Mouse (Mus musculus): Measurements from ENCODE around the gene Irf1. TPM values are rescaled to one million over a fixed set of nuclear protein-coding genes. Genes with fewer than 3 reads are reported as not detected.

Irf1 gene
- polyA plus RNA-seq (2015; fragmentation: Nextera tagmentation; extraction: Ambion mirVana): 3.5 and 3.7 TPM in 2 replicates

DNA sequence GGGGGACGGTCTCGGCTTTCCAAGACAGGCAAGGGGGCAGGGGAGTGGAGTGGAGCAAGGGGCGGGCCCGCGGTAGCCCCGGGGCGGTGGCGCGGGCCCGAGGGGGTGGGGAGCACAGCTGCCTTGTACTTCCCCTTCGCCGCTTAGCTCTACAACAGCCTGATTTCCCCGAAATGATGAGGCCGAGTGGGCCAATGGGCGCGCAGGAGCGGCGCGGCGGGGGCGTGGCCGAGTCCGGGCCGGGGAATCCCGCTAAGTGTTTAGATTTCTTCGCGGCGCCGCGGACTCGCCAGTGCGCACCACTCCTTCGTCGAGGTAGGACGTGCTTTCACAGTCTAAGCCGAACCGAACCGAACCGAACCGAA lies at the start of gene Irf1:
Gene Irf1, plus strand, starts transcription at position 255 of the 365 bp plus-strand sequence.
- under 1% methylated on average over 39 of the region's 40 CpGs for WGBS
- Histone ChIP-seq H3K9ac (peak within 1 kb of the TSS; percentile 77), H3K27ac (replicated peaks) (0 out of 2 replicates have a peak within 1 kb of the TSS, but pooled peaks have one; percentile 23), H3K36me3 (no peaks in the 10 kb centered on the region), H3K4me2 (peak within 1 kb of the TSS; percentile 98), H3K27me3 (peaks cover 38% of the 10 kb centered on the region), H3K4me3 (peak within 1 kb of the TSS; percentile 81), H3K9me3 (no peaks in the 10 kb centered on the region), H3K4me1 (replicated peaks) (peaks cover 11% of the 10 kb centered on the region)
- ATAC-seq (ENCODE audit: low read depth): peak; percentile 95

DNA sequence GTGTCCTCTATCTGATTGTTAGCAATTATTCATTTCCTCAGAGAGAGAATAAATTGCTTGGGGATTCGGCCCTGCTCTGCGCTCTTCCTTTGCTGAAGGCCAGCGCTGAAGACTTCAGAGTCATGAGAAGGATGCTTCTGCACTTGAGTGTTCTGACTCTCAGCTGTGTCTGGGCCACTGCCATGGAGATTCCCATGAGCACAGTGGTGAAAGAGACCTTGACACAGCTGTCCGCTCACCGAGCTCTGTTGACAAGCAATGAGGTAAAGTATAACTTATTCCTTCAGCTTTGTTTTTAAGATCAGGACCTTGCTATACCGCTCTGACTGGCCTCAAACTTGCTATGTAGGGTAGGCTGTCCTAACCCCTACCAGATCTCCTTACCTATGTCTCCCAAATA lies 49.1 kb upstream of the Irf1 start, which contains the start of gene Il5:
Gene Il5, plus strand, starts transcription at position 80 of the 400 bp plus-strand sequence.
- ATAC-seq (ENCODE audit: low read depth): no peak
- no peak within 1 kb of the TSS for H3K4me2 ChIP-seq
- no peak within 1 kb of the TSS for H3K9ac ChIP-seq
- H3K9me3 ChIP-seq: no peaks in the 10 kb centered on the region
- 86% methylated on average over 6 of the region's 6 CpGs for whole genome bisulfite sequencing
- no peaks in the 10 kb centered on the region for H3K36me3 ChIP-seq
- no peaks in the 10 kb centered on the region for H3K27me3 ChIP-seq
- H3K4me3 ChIP-seq: no peak within 1 kb of the TSS
- no peak within 1 kb of the TSS for H3K27ac ChIP-seq (replicated peaks)
- no peaks in the 10 kb centered on the region for H3K4me1 ChIP-seq (replicated peaks)

DNA sequence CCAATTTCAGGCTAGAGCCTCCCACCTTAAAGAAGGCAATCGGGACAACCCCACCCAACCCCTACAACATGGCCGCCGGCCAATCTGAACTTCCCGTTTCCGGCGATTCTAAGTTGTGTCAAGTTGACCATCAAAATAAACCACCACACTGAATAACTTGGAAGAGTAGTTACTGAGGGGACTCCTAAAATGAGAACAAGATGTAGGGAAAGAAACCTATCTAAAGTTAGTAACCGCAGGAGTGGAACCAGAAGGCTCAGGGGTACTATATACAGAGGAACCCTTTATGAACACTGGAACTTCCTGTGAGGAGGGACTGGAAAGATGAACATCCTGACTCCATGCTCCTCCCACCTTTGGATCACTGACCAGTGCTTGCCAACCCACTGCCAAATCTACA lies 38.4 kb upstream of the Irf1 start:
- H3K4me2 ChIP-seq: no peak overlapping the region
- H3K27me3 ChIP-seq: no peaks in the 10 kb centered on the region
- 94% methylated on average over 7 of the region's 7 CpGs for WGBS
- no peak overlapping the region for H3K27ac ChIP-seq (replicated peaks)
- H3K4me3 ChIP-seq: no peak overlapping the region
- H3K4me1 ChIP-seq (replicated peaks): no peaks in the 10 kb centered on the region
- no peak overlapping the region for H3K9ac ChIP-seq
- no peaks in the 10 kb centered on the region for H3K36me3 ChIP-seq
- no peak for ATAC-seq (ENCODE audit: low read depth)
- no peaks in the 10 kb centered on the region for H3K9me3 ChIP-seq

DNA sequence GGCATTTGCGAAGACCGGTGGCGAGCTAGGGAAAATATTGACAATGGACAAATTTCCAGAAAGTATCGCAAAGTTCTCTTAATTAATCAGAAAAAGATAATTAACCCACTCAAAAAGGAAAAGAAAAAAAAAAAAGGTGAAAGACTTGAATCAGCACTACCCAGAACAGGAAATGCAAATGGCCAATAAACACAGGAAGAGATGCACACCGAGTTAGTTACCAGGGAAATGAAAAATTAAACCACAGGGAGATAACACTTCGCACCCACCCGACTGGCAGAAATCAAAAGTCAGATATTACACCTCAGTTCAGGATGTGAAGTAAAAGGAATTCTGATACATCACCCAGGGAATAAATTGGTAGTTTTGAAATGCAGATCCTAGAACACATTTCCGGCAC lies 37.6 kb upstream of the Irf1 start:
- Histone ChIP-seq H3K4me1 (replicated peaks) (no peaks in the 10 kb centered on the region), H3K4me3 (no peak overlapping the region), H3K27ac (replicated peaks) (no peak overlapping the region), H3K4me2 (no peak overlapping the region), H3K9ac (no peak overlapping the region), H3K9me3 (no peaks in the 10 kb centered on the region), H3K36me3 (no peaks in the 10 kb centered on the region), H3K27me3 (no peaks in the 10 kb centered on the region)
- ATAC-seq (ENCODE audit: low read depth): no peak
- 92% methylated on average over 8 of the region's 8 CpGs for WGBS

DNA sequence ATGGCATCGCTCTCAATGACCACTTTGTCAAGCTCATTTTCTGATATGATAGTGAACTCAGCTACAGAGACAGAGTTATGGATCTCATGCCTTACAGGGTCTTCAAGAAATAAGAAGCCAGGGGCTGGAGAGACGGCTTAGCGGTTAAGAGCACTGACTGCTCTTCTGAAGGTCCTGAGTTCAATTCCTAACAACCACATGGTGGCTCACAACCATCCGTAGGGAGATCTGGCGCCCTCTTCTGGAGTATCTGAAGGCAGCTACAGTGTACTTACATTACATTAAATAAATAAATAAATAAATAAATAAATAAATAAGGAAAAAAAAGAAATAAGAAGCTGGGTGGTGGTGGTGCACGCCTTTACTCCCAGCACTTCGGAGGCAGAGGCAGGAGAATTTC lies 36.0 kb upstream of the Irf1 start:
- no peak overlapping the region for H3K4me3 ChIP-seq
- 89% methylated on average over 7 of the region's 7 CpGs for WGBS
- H3K4me2 ChIP-seq: no peak overlapping the region
- H3K4me1 ChIP-seq (replicated peaks): no peaks in the 10 kb centered on the region
- no peak overlapping the region for H3K9ac ChIP-seq
- H3K9me3 ChIP-seq: no peaks in the 10 kb centered on the region
- no peak overlapping the region for H3K27ac ChIP-seq (replicated peaks)
- no peak for ATAC-seq (ENCODE audit: low read depth)
- no peaks in the 10 kb centered on the region for H3K27me3 ChIP-seq
- H3K36me3 ChIP-seq: no peaks in the 10 kb centered on the region

DNA sequence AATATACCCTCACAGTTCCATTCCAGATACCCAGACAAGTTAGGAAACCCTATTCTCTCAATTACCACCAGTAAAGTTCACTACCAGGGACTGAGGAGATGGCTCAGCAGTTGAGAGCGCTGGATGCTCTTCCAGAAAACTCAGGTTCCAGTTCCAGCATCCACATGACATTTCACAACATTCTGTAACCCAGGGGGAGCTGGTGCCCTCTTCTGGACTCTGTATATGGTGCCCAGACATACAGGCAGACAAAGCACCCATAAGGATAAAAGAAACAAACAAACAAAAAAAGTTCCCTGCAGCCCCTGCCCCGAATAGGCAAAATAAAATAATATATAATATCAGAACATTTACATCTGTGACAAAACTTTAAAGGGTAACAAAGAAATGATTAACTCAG lies 35.4 kb upstream of the Irf1 start:
- Histone ChIP-seq H3K9me3 (no peaks in the 10 kb centered on the region), H3K4me2 (no peak overlapping the region), H3K27me3 (no peaks in the 10 kb centered on the region), H3K27ac (replicated peaks) (no peak overlapping the region), H3K4me1 (replicated peaks) (no peaks in the 10 kb centered on the region), H3K4me3 (no peak overlapping the region), H3K9ac (no peak overlapping the region), H3K36me3 (no peaks in the 10 kb centered on the region)
- no peak for ATAC-seq (ENCODE audit: low read depth)
- 85% methylated on average over 2 of the region's 2 CpGs for WGBS

DNA sequence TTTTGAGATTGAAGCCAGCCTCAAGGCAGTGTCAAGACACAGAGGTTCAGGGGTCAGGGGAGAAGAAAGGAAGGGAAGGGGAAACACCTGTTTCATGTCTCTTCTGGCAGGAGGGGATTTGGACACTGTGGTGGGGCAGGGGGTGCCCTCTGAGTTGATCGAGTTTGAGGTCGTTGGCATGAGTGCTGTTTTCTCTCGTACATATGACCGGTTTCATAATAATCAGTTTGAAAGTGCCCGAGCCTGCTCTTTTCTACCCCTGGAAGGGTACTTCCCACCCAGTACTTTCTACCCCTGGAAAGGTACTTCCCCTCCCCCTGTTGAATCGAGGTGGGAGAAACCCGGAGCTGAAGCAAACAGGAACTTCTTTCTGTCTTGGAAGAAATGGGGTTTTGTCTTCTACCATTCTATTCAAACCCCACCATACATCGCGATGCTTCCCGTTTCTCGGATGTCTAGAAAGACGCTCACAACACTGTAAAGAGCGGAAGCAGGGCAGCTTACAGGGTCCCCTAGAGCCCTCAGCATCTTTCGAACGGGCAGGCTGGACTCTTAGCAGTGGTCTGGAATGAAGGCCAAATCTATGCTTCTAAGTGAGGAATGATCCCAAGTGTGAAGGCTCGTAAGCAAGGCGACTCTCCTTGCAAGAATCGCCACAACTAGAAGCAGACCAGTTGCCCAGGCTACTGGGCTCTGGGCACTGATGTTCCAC lies 34.7 kb upstream of the Irf1 start:
- Histone ChIP-seq H3K4me2 (no peak overlapping the region), H3K36me3 (no peaks in the 10 kb centered on the region), H3K9ac (no peak overlapping the region), H3K27ac (replicated peaks) (no peak overlapping the region), H3K27me3 (no peaks in the 10 kb centered on the region), H3K9me3 (no peaks in the 10 kb centered on the region), H3K4me3 (no peak overlapping the region), H3K4me1 (replicated peaks) (no peaks in the 10 kb centered on the region)
- ATAC-seq (ENCODE audit: low read depth): no peak
- 74% methylated on average over 18 of the region's 18 CpGs for WGBS

DNA sequence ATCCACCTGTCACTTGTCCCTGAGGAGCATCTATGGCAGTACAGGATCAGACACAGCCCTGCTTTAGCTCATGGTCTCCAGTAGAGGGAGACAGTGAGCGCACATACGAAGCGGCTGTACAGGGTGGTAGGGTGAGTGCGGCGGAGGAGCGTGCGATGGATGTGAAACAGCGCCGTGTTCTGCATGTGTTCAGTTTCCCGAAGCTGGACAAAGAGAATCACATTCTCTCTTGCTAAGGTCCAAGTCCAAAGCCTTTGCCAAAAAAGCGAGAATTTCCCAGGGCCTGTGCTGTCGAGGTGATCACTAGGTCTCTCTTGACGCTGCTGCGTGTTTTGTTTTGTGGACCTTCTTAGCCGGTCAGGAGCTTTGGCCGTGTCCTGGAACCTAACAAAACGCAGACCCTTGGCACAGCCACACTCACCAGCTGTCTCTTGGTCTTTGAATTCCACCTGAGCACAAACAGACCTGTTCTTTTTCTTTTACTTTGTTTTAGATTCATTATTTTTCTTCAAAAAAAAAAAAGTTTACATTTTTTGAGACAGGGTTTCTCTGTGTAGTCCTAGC lies 34.0 kb upstream of the Irf1 start:
- 0 out of 2 replicates have a peak overlapping the region, but pooled peaks have one; percentile 43 for H3K9ac ChIP-seq
- H3K4me3 ChIP-seq: peak overlapping the region; percentile 17; the same call in 1 of the 2 replicates
- H3K9me3 ChIP-seq: no peaks in the 10 kb centered on the region
- peak overlapping the region; percentile 49 for H3K4me2 ChIP-seq
- H3K4me1 ChIP-seq (replicated peaks): no peaks in the 10 kb centered on the region
- 21% methylated on average over 17 of the region's 17 CpGs for WGBS
- no peaks in the 10 kb centered on the region for H3K36me3 ChIP-seq
- peak; percentile 90 for ATAC-seq (ENCODE audit: low read depth)
- H3K27me3 ChIP-seq: no peaks in the 10 kb centered on the region
- no peak overlapping the region for H3K27ac ChIP-seq (replicated peaks)

DNA sequence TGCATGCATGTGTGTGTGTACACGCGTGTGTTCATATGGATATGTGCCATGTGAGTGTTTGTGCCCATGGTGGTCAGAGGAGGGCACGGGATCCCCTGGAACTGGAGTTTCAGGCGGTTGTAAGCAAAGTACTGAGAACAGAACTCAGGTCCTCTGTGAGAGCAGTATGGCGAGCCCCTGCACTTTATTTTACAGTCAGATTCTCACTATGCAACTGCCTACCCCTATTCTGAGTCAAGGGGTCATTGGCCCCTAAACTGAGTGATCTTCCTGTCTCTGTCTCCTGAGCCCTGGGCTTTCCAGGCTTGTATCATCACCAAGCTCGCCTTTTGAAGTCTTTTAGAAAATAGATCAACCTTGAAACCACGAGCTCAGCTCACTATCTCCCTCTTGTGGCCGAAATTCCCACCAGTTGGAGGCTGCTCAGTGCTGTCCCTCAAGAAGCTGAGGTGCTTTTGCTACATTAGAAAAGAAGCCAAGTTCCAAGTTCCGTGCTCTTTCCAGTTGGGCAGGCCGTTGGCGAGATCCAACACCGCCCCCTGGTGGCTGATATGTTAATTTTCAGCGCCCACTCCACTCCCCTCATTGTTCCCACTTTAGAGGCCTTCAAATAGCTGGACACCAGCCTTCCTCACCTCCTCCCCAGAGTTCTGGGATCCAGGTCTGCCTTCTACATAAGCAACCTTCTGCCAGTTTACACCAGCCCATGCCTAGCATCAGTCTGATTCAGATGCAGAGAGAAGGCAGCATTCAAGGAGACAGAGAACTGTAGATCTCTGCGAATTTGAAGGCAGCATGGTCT lies 32.8 kb upstream of the Irf1 start:
- WGBS: 46% methylated on average over 14 of the region's 14 CpGs
- Histone ChIP-seq H3K4me1 (replicated peaks) (no peaks in the 10 kb centered on the region), H3K36me3 (no peaks in the 10 kb centered on the region), H3K27me3 (no peaks in the 10 kb centered on the region), H3K4me3 (no peak overlapping the region), H3K27ac (replicated peaks) (no peak overlapping the region), H3K9ac (no peak overlapping the region), H3K9me3 (no peaks in the 10 kb centered on the region), H3K4me2 (no peak overlapping the region)
- peak; percentile 51; the same call in 1 of the 2 replicates for ATAC-seq (ENCODE audit: low read depth)

DNA sequence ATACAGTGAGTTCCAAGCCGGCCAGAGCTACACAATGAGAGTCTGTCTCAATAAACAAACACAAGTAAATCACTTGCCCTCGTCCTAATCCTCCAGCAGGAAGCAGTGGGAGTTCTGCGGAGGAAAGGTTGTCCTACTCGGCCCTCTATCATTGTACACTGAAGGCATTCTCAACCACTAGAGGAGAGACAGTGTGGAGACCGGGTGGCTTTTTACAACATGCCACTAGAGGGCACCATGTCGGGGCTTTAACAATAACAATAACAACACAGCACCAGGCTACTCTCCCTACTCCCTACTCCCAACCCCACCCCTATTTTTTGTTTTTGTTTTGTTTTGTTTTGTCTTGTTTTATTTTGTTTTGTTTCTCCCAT lies 32.3 kb upstream of the Irf1 start:
- Histone ChIP-seq H3K9me3 (no peaks in the 10 kb centered on the region), H3K9ac (no peak overlapping the region), H3K27ac (replicated peaks) (no peak overlapping the region), H3K27me3 (no peaks in the 10 kb centered on the region), H3K4me3 (no peak overlapping the region), H3K4me2 (no peak overlapping the region), H3K4me1 (replicated peaks) (no peaks in the 10 kb centered on the region), H3K36me3 (no peaks in the 10 kb centered on the region)
- 34% methylated on average over 6 of the region's 6 CpGs for WGBS
- ATAC-seq (ENCODE audit: low read depth): peak; percentile 45; the same call in 1 of the 2 replicates

DNA sequence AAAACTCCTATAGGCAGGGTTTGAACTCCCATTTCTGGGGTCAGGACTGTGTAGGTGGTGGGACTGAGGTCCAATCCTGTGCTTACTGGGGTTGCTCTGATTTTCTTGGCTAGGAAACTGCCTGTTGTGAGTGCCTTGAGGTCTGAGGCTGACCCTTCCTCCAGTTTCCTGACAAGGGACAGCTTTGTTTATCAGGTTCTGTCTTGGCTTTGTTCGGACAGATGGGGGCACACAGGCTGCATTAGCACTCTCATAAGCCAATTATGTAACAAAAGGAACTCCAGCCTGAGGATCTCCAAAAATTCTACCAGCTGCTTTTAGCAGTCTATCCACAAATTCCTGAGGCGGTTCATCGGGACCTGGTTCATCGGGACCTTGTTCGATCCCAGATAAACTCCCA lies 27.5 kb upstream of the Irf1 start:
- no peak overlapping the region for H3K27ac ChIP-seq (replicated peaks)
- H3K9ac ChIP-seq: no peak overlapping the region
- no peak overlapping the region for H3K4me3 ChIP-seq
- H3K36me3 ChIP-seq: no peaks in the 10 kb centered on the region
- H3K27me3 ChIP-seq: no peaks in the 10 kb centered on the region
- ATAC-seq (ENCODE audit: low read depth): no peak
- 43% methylated on average over 5 of the region's 5 CpGs for WGBS
- no peaks in the 10 kb centered on the region for H3K4me1 ChIP-seq (replicated peaks)
- no peak overlapping the region for H3K4me2 ChIP-seq
- H3K9me3 ChIP-seq: no peaks in the 10 kb centered on the region

DNA sequence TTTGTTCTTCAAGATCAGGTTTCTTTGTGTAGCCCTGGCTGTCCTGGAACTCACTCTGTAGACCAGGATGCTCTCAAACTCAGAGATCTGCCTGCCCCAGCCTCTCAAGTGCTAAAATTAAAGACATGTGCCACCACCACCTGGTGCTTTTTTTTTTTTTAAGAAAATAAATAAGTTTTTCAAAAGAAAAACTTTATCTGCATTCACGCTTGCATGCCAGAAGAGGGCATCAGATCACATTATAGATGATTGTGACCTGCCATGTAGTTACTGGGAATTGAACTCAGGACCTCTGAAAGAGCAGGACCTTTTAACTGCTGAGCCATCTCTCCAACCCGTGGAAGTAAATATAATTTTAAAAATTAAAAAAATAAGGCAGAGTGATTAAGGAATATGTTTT lies 24.6 kb upstream of the Irf1 start:
- H3K4me2 ChIP-seq: no peak overlapping the region
- WGBS: 93% methylated on average over 2 of the region's 2 CpGs
- H3K9ac ChIP-seq: no peak overlapping the region
- H3K27ac ChIP-seq (replicated peaks): no peak overlapping the region
- no peaks in the 10 kb centered on the region for H3K36me3 ChIP-seq
- H3K4me3 ChIP-seq: no peak overlapping the region
- H3K4me1 ChIP-seq (replicated peaks): no peaks in the 10 kb centered on the region
- no peak for ATAC-seq (ENCODE audit: low read depth)
- no peaks in the 10 kb centered on the region for H3K27me3 ChIP-seq
- H3K9me3 ChIP-seq: no peaks in the 10 kb centered on the region
